Mouse (Mus musculus): ENCODE measurements around the gene Serpinb12. TPM values are rescaled to one million over a fixed set of nuclear protein-coding genes. Genes with fewer than 3 reads are reported as not detected.

The Serpinb12 gene
- polyA plus RNA-seq, 1 experiment = not detected

DNA sequence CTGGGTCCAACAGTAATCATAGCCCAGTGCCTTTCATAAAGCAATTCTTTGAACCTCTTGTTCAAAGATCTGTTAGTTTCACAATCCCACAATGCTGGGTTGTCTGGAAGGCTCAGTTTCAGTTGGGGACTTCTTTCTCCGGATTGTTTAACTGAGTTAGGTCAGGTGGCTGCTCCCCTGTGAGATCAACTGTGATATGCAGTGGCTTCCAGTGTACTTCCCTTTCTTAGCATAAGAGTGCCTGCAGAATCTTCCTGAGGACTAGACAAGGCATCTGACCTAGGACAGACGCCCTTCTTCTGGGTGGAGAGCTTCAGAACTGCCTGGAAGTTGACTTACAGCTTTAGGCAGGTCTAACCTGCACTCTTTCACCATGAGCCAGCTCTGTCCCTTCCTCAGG lies 49.6 kb downstream of the Serpinb12 start:
- TF ChIP-seq TAL1 (IDR thresholded peaks at IDR 0.05; ENCODE audit: low read length) (no peak), GATA1 (IDR thresholded peaks at IDR 0.05; ENCODE audit: low read length) (no peak)

DNA sequence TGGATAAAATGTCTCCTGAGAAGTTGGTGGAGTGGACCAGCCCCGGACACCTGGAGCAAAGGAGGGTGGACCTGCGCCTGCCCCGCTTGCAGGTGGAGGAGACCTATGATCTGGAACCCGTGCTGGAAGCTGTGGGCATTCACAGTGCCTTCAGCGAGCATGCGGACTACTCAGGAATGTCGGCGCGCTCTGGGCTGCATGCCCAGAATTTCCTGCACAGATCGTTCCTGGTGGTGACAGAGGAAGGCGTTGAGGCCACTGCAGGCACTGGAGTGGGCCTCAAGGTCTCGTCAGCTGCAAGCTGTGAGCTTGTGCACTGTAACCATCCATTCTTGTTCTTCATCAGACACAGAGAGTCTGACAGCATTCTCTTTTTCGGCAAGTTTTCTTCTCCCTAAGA lies 66.2 kb downstream of the Serpinb12 start:
- Histone ChIP-seq H3K4me1 (ENCODE audit: control insufficient read depth) (no peaks in the 10 kb centered on the region), H3K27me3 (ENCODE audit: control insufficient read depth) (no peaks in the 10 kb centered on the region), H3K9me3 (ENCODE audit: control insufficient read depth, low read length) (no peaks in the 10 kb centered on the region; the same call in 1 of the 2 replicates), H3K4me3 (replicated peaks) (no peak overlapping the region), H3K36me3 (ENCODE audit: control insufficient read depth) (no peaks in the 10 kb centered on the region)
- TF ChIP-seq TAL1 (IDR thresholded peaks at IDR 0.05; ENCODE audit: low read length) = no peak
- no peak for TF ChIP-seq GATA1 (IDR thresholded peaks at IDR 0.05; ENCODE audit: low read length)

More for the DNA sequence above, 49.6 kb downstream of the Serpinb12 start:
- H3K9me3 ChIP-seq (ENCODE audit: control insufficient read depth, low read length) = no peaks in the 10 kb centered on the region
- H3K36me3 ChIP-seq (ENCODE audit: control insufficient read depth) = no peaks in the 10 kb centered on the region
- H3K27me3 ChIP-seq (ENCODE audit: control insufficient read depth) = no peaks in the 10 kb centered on the region
- H3K4me3 ChIP-seq (replicated peaks) = no peak overlapping the region
- no peaks in the 10 kb centered on the region for H3K4me1 ChIP-seq (ENCODE audit: control insufficient read depth)

DNA sequence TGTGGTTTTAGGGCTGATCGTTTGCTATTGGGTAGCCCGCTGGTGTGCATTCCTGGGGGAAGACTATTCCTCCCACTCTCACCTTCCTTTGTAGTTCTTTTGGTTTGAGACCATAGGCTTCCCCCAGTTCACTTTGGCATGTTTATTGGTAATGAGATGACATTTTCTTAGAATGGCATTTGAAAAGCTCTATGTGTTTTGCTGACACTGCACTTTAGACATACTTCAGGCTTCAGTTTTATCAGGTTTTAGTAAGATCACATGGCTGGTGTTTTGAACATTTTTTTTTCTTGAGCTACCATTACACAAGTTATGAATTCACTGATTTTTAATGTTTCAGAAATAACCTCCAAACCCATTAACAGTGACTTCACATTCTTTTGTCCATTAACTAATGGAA lies 67.5 kb downstream of the Serpinb12 start:
- H3K9me3 ChIP-seq (ENCODE audit: control insufficient read depth, low read length) = no peaks in the 10 kb centered on the region
- TF ChIP-seq TAL1 (IDR thresholded peaks at IDR 0.05; ENCODE audit: low read length) (no peak), GATA1 (IDR thresholded peaks at IDR 0.05; ENCODE audit: low read length) (no peak)
- no peaks in the 10 kb centered on the region for H3K4me1 ChIP-seq (ENCODE audit: control insufficient read depth)

DNA sequence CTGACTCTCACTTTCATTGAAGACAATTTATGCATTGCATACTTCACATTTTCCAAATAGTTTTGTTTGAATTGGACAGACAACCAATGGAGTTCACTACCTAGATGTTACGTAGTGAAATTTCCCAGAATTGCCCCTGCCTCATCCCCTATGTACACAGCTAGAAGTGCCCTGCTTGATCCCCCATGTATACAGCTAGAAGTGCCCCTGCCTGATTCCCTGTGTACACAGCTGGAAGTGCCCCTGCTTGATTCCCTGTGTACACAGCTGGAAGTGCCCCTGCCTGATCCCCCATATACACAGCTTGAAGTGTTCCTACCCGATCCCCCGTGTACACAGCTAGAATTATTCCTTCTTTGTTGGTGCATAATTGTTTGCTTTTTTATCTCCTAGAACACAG lies 72.1 kb downstream of the Serpinb12 start:
- TF ChIP-seq TAL1 (IDR thresholded peaks at IDR 0.05; ENCODE audit: low read length) (no peak), GATA1 (IDR thresholded peaks at IDR 0.05; ENCODE audit: low read length) (no peak)
- H3K9me3 ChIP-seq (ENCODE audit: control insufficient read depth, low read length) = no peaks in the 10 kb centered on the region
- no peaks in the 10 kb centered on the region for H3K4me1 ChIP-seq (ENCODE audit: control insufficient read depth)
- H3K27me3 ChIP-seq (ENCODE audit: control insufficient read depth) = no peaks in the 10 kb centered on the region
- no peak overlapping the region for H3K4me3 ChIP-seq (replicated peaks)
- H3K36me3 ChIP-seq (ENCODE audit: control insufficient read depth) = no peaks in the 10 kb centered on the region

More for the DNA sequence above, 67.5 kb downstream of the Serpinb12 start:
- no peak overlapping the region for H3K4me3 ChIP-seq (replicated peaks)
- H3K36me3 ChIP-seq (ENCODE audit: control insufficient read depth) = no peaks in the 10 kb centered on the region
- no peaks in the 10 kb centered on the region for H3K27me3 ChIP-seq (ENCODE audit: control insufficient read depth)

Other genes with a start within 250 kb of the Serpinb12 start
- gene Bcl2, start 220.2 kb upstream of the Serpinb12 start, polyA plus RNA-seq (2012) = 0.01 TPM in 1 of 2 replicates, not detected in the other
- 0.02 and 0.13 TPM in 2 replicates for gene Kdsr, start 174.7 kb upstream of the Serpinb12 start, polyA plus RNA-seq (2012)
- 0.37 and 0.44 TPM in 2 replicates for gene Vps4b, start 137.7 kb upstream of the Serpinb12 start, polyA plus RNA-seq (2012)
- not detected in 2 replicates for gene Serpinb5, start 73.3 kb upstream of the Serpinb12 start, polyA plus RNA-seq (2012)
- gene Serpinb13, start 46.5 kb downstream of the Serpinb12 start, polyA plus RNA-seq (2012) = 0.04 TPM in 1 of 2 replicates, not detected in the other
- not detected in 2 replicates for gene Serpinb3a, start 117.9 kb downstream of the Serpinb12 start, polyA plus RNA-seq (2012)
- gene Serpinb3d, start 149.1 kb downstream of the Serpinb12 start, polyA plus RNA-seq (2012) = not detected in 2 replicates